Mouse (Mus musculus): ENCODE data around the gene Cacna2d3.

Cacna2d3 gene

DNA sequence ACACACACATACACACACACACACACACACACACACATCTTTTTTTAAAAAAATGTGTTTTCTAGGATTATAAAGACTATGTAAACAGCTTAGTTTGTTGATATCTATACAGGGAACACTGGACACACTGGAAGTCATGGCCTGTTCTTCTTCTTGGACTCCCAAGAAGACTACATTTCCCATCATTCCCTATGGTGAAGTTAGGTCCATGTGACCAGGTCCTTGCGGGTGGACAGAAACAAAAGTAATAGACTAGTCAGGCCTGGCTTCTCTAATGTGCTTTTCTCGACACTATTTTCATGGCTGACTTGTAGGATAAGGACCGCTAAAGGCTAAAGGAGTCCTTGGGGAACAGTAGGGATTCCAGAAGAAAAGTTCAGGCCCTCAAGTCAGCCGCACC is 78.4 kb downstream of the Cacna2d3 start:
- no peak for DNase-seq (ENCODE audit: low spot score in 2 of 2)

DNA sequence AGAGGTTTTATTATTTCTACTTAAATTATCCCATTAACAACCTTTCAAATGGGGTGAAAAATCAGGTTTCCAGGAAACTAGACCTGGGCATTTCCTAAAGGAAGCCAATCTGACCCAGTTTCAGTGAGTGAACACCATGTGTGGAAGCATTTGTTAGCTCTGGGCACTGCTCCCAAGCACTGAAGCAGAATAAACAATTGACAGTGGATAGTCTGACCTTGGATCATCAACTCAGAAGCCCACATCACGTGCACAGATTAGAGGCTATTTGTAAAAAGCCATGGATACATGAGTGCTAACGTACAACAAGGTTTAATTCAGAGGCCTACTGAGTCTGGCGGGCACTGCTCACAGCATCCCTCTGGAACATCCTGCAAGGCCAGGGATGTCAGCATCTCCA is 82.4 kb downstream of the Cacna2d3 start:
- peak in 1 of 2 experiments; percentile 27 for DNase-seq (ENCODE audit: low spot score in 2 of 2)

DNA sequence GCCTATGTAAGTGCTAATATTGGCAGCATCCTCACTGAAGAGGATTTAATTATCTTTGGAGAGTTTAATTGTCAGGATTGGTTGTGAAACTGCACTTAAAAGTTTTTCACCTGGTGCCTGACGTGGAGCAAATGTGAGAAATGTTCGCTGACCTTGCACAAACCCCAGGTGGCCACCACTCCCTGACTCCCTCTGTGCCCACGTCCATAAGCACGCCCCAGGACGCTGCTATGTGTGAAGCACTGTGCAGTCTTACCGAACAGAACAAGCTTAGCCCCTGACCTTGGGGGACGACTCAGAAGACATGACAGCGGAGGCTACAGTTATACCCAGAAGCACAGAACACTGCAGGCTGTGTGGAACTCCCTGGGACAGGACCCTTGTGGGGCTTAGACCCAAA is 93.5 kb downstream of the Cacna2d3 start:
- DNase-seq (ENCODE audit: low spot score in 2 of 2), result no peak

DNA sequence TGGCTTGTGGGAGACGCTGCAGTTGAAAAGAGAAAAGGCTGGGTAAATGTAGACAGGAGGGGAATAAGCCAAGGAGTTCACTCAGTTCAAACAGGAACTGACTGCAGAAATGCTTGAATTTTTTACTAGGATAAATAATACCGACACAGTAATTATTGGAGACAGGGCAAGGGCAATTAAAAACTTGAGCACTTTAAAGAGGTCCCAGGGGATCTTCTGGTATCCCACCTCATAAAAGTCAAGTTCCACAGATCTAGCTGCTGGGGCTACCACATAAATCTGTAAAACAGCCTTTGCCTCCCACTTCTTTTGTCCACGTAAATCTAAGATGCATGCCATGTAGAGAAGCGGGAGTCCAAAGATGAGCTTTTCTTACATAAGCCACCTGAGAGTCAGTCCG is 109.2 kb downstream of the Cacna2d3 start:
- no peak for DNase-seq (ENCODE audit: low spot score in 2 of 2)

DNA sequence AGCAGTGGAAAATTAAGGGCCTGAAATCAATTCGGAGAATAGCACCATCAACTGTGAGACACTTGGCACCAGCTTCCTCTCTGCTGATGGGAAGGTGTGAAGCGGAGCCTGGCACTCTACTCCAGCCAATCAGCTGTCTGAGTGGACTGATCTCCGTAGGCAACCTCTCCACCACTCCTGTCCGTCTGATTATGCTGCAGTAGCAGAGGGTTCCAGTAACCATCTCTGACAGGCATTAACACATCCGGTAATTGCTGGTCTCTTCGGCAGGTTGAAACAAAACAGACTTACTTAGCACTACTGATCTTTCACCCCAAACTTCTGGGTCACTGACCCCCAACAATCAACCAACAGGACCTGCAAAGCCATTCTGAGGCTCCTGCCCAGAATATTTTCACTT is 112.9 kb downstream of the Cacna2d3 start:
- no peak for DNase-seq (ENCODE audit: low spot score in 2 of 2)

DNA sequence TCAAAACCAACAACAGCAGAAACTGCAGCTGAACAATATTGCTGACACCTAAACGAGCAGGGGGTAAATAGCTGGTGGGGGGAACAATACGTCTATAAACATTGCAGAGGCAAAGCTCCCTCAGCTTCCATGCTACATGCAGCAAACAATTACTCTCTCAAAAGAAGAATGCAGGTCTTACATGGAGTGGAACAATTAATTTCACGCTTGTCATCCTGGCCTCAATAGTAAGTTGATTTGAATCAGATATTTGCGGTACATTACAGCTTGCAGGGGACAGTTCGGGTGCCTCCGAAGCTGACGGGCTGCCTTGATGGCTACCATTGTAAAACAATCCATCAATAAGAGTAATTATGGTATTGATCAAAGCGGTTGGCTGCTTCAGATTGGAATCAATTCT is 122.2 kb downstream of the Cacna2d3 start:
- no peak for DNase-seq (ENCODE audit: low spot score in 2 of 2)

DNA sequence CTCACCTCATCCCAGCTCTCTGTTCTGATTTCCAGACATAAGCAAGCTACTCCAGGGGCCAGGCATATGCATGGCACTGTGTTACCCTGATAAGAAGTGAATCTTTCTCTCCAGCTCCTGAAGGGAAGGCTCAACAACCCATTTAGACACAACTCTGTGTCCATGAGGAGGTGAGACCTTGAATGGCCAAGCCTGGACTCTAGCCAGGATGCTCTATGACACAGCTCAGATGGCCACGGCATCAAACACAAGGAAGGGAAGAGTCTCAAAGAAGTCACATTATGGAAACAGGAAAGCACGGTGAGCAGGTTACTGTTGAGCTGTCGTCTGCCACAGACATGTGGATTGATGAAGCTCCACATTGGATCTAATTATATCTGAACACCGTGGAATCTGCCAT is 128.8 kb downstream of the Cacna2d3 start:
- no peak for DNase-seq (ENCODE audit: low spot score in 2 of 2)

DNA sequence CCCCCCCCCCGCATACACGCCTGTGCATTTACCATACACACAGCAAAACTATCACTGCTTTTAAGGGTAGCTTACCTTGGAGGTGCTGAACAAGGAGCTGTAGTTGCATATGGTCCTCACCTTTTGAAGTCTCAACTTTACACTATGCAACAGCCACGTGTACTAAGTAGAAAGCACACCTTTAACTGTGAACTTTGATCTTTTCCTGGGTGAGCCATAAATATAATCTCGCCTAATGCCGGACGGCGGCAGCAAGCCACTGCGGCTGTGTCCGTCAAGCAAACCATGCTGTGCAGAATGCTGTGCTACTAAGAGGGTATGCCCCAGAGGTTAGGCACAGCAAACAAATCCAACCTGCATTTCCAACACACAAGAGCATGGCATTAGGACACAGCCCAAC is 132.0 kb downstream of the Cacna2d3 start:
- no peak for DNase-seq (ENCODE audit: low spot score in 2 of 2)

DNA sequence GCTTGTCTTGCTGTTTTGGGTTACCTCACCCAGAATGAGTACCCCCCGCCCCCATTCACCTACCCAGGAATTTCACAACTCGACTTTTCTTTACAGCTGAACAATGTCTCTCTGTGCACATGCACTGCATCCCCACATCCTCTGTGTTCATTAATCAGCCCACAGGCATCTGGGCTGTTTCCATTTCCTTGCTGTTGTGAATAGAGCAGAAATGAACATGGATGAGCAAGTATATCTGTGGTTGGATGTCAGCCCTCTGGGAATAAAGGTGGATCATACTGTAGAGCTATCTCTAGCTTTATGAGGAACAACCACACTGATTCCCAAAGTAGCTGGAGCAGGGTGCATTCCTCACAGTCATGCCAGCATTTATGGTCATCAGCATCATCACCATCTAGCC is 139.7 kb downstream of the Cacna2d3 start:
- DNase-seq (ENCODE audit: low spot score in 2 of 2), result no peak

DNA sequence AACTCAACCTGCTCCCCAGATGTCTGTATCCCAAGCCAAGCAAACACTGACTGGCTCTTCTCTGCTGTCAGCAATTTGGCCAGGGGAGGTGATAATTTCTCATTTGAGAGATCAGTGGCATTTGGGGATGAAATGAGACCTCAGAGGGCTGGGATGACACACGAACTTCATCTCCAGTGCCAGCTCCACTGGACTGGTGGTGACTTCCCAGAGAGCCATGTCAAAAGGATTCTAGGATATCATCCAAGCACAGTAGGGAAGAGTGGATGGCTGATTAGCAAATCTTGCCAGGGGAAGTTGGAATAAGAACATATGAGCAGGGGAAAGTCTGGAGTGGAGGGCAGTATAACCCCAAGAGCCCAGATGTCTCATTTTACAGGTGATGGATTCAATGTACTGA is 143.9 kb downstream of the Cacna2d3 start:
- DNase-seq (ENCODE audit: low spot score in 2 of 2), result peak in 1 of 2 experiments; percentile 17

DNA sequence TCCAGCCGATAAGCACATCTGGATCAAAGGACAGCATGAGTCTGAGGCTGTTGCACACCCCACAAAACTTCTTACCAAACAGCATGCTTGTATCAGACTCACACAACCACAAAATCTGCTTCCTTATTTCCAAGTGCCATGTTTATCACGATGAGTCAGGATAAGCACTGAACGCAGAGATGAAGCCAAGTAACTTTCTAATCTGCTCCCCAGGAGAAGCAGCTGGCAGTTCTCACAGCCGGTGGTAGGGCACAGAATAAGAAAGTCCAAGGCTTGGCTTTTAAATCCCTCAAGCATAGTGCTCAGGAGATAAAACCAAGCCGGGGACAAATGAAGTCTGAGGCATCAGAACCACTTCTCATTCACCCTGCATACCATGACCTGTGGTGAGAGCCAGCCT is 146.1 kb downstream of the Cacna2d3 start:
- no peak for DNase-seq (ENCODE audit: low spot score in 2 of 2)

DNA sequence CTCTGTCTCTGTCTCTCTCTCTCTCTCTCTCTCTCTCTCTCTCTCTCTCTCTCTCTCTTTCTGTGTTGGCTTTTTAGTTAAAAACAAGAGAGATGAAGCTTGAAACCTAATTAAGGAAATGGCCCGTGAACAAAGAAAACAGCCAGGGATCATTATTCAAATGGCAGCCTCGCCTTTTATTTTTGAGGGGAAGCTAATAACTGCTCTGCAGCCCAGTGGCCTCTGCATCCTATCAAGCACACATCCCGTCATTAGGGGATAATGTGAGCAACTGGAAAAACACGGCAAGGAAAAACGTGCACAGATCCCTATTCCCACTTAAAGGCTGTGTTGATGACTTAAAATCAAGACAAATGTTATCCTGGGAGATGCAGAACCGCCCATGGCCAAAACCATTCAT is 159.0 kb downstream of the Cacna2d3 start:
- DNase-seq (ENCODE audit: low spot score in 2 of 2), result no peak

DNA sequence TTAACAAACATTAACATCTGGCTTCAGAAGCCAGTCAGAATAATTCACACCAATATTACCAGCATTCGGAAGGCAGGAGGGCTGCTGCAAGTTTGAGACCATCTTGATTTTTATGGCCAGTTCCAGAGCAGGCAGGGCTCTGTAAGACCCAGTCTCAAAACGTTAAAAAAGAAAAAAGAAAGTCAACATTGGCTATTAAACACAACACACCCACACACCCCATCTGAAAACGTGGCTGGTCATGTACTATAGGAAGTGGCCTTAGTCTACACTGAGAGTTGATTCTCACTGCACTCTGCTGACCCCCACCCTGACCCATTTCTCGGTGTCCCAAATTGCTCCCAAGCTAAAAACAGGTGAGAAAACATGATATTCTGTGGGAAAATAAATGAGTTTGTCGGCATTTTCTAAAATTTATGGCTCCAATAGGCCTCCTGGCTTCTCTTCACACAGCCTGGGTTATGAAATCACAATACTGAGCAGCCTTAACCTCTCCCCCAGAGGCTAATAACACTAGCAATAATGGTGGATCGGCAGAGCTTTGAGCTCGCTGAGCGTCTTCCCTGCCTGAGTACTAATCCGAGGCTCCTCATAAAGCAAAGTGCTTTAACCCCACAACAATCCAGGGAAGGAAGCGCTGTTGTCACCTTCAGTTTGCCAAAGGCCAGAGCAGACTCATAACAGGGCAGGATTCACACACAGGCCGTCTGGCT is 160.4 kb downstream of the Cacna2d3 start:
- no peak for DNase-seq (ENCODE audit: low spot score in 2 of 2)

DNA sequence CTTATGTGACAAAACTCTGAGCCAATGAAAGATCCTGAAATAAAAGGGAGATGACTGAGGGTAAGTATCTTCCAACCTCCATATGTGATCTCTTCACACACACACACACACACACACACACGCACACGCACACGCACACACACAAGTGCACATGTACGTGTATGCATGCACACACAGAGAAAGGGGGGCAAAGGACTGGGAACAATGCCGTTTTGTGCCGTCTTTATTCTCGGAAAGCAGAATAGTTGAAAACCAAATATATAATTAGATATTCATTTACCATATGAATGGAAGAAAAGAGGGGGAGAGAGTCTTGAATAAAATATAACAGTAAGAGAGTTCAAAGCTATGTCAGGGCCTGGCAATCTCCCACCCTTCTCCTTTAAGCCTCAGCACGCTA is 163.2 kb downstream of the Cacna2d3 start:
- no peak for DNase-seq (ENCODE audit: low spot score in 2 of 2)

DNA sequence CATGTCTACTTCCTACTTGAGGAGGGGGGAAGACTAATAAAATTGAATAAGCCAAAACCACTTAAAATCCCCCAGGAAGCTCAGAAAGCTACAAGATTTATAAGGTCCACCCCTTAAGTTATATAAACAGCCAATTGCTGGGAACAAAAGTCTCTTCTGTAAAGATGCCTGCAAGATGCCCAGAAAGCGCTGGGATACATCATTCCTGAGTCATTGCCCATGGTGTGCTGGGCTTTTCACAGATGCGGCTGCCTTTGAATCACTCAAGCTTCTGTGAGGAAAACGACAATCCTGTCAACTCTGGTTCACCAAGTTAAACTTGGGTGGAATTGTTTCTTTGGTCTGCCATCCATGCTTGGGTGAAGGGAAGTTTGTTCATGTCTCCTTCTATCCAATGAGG is 165.5 kb downstream of the Cacna2d3 start:
- DNase-seq (ENCODE audit: low spot score in 2 of 2), result no peak

DNA sequence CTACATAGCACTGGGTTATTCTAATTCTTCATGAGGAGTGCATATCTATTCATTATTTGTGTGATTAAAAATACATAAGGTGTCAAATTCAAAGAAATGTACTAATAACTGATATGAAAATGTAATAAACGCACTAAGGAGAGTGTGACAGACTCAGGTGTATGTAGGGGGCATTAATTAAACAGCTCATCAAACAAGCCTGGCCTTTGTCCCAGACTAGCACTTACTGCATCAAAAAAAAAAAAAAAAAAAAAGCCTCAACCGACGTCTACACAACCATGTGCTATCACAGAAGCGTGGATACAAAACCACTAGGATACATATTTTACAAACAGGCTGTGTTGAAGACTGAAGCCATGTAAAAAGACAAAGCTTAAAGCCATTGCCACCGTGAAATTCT is 169.2 kb downstream of the Cacna2d3 start:
- no peak for DNase-seq (ENCODE audit: low spot score in 2 of 2)

DNA sequence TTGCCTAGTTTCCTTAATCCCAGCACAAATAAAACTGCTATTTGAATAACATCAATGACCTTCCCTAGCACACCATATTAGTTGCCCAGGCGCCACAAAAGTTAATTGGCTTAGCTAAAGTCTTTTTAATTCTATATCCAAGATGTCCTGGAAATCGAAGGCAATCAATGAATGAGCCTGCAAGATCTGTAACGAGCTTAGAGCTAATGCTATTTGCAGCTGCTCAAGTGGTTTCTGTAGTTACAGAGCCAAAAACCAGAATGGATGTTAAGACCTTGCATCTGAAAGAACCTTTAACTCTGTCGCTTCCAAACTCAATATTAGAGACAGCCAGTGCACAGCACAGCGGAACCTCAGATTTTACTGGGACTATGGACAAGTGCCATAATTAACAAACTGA is 173.0 kb downstream of the Cacna2d3 start:
- no peak for DNase-seq (ENCODE audit: low spot score in 2 of 2)

DNA sequence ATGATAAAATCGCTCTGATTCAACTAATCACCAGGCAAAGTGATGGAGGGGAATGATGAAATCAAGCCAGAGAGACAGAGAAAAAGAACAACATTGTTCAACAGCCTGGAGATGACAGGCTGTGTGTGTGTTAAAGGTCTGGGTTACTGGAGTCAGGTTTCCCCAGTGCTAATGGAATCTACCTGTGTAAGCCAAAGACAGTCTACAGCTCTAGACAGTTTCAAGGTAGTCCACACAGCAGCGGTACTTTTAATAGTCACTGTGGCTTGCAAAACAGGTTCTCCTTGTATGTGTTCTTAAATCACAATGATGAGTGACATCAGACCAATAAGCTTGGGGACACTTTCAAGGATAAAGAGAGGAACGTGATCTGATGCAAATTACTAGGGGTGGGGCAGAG is 191.1 kb downstream of the Cacna2d3 start:
- no peak for DNase-seq (ENCODE audit: low spot score in 2 of 2)

DNA sequence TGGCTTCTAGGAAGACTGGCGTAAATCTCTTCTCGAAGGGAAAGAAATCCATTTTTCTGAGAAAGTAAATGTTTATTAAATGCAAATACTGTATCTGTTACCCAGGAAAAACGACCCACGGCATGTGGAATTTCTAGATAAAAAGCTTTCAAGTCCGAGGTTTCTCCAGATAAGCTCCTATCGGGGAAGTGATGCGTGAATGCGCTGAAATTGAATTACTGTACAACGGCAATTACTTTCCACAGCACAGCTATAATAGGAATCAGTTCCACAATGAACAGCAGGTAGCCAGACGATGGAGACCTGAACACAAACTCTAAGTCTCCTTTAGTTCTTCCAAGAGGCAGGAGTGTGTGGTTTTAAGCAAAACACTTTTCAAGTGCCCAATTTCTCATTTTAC is 193.0 kb downstream of the Cacna2d3 start:
- DNase-seq (ENCODE audit: low spot score in 2 of 2), result no peak

DNA sequence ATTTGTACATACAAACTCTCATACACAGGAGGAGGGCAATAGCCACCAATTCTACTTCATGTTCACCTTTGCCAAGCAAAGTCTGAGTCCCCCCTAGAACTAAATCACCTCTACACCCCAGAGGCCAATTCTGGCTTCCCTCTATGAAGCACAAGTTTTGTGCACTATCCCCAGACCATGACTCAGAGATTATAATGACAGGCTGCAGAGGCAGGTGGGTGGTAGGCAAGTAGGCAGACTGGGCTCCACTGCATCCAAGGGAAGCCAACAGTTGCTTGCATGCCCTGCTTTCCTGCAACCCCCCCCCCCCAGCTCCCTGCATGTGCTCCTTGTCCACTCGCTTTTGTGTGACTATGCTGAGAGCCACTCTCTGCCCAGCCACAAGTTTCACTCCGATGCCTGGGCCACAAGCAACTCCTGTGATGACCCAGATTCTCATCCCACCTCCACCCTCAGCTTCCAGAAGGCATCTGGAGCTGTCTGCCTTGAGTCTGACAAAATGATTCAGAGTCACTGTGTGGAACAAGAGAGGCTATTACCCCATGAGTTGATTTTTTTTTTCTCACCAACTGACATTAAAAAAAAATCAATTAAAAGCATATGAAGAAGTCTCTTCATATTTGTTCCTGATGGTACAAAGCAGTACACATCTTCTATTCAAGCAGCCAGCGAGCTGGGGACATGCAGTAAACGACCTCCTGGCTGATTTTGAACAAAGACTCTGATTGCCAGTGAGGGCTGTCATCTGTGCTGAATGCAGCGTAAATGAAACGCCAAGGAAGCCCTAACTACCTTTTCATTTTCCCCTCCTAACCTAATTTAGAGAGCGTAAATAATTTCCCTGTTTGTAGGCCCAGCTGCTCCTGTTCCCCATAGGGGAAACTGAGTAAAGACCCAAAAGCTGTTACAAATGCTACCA is 201.7 kb downstream of the Cacna2d3 start:
- DNase-seq (ENCODE audit: low spot score in 2 of 2), result no peak

DNA sequence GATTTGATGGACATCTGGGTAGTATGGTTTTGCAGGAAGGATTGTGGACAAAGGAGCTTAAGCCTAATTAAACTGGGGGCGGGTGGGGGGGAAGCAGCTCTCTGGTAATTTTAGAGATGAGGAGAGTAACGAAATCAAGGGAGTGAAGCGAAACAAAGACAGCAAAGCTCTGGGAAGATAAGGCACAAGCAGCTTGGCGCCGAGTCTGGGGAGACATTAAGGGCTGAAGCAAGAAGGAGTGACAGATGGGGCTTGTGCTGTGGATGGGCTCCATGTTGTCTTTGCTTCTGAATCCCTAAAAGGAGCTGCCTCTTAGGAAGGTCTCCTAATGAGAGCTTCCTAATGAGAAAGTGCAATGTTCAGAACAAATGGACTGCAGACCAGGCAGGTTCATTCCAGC is 219.0 kb downstream of the Cacna2d3 start:
- no peak for DNase-seq (ENCODE audit: low spot score in 2 of 2)

DNA sequence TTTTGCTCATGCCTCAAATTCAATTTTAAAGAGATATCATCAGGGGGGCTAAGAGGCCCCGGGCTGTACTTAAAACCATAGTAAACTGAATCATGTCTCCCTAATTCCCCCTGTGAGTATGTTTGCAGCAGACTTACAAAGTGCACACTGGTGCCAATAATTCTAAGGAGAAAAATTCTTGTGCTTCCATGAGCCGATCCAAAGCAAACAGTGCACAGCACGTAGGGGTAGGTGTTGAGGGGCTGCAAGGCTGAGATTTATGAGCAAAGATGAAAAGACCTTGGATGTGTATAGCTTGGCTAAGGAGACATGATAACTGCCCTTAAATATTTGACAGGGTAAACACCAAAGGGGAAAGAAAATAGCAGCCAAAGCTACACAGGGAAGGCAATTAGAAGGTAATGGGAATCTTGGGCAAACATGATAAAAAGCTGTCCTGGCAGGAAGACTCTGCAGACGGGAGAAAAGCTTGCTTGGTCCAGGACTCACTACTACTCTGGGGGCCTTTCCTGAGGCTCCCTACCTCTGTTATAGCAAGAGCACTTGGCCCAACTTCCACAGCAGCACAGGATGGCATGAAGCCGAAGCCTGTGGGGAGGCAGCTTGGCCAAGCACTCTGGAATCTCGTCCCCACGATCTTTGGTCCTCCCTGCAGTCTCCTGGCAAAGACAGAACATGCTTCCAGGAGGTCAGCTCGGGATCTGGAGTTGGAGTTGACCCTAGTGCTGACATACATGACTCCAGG is 222.9 kb downstream of the Cacna2d3 start:
- no peak for DNase-seq (ENCODE audit: low spot score in 2 of 2)

DNA sequence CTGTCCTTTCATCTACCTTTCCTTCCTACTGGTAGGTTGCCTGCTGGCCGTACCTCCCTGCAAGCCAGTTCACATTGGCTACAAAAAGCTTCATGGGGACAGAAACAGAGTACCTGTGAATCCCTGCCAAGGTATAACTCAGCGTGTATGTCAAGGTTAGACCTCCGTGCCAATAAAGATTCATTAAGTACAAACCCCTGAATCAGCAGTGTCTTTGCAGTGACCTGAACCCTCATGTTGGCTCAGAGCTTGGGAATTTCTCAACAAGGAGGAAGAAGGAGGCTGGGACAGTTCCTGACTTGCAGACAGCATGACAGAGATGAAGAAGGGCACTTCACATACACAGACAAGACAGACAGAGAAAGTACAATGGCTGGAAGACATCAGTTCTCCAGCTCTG is 225.1 kb downstream of the Cacna2d3 start:
- DNase-seq (ENCODE audit: low spot score in 2 of 2), result no peak
